Mouse (Mus musculus): ENCODE measurements around the gene Fut7. TPM values are rescaled to one million over a fixed set of nuclear protein-coding genes. Genes with fewer than 3 reads are reported as not detected.
A peak's percentile ranks its signal among the peaks of the same experiment; 100 is the strongest.

Fut7 gene
- polyA plus RNA-seq, 1 experiment from 2014 or later = not detected

GRCm38 (mm10) chr2:25429435-25430180 is 6.5 kb downstream of the Fut7 start:
- Histone ChIP-seq H3K9me3 (no peaks in the 10 kb centered on the region), H3K27ac (peak overlapping the region; percentile 90; the same call in 1 of the 2 replicates), H3K27me3 (ENCODE audit: insufficient read depth, poor library complexity, severe bottlenecking) (peaks cover 80% of the 10 kb centered on the region), H3K36me3 (no peaks in the 10 kb centered on the region), H3K4me3 (peak overlapping the region; percentile 85), H3K4me1 (peaks cover 15% of the 10 kb centered on the region)
- DNase-seq (ENCODE audit: low spot score) = no peak
- 74% methylated on average over 5 of the region's 5 CpGs for WGBS

- Histone ChIP-seq H3K4me3 (no peak overlapping the region), H3K9me3 (no peaks in the 10 kb centered on the region), H3K36me3 (no peaks in the 10 kb centered on the region), H3K27me3 (ENCODE audit: insufficient read depth, poor library complexity, severe bottlenecking) (peaks cover 77% of the 10 kb centered on the region), H3K27ac (no peak overlapping the region), H3K4me1 (peaks cover 15% of the 10 kb centered on the region)
- WGBS = 70% methylated on average over 17 of the region's 17 CpGs
- DNase-seq (ENCODE audit: low spot score) = no peak
These were observed 7.5 kb downstream of the Fut7 start for GRCm38 (mm10) chr2:25430395-25431233.

- Histone ChIP-seq H3K36me3 (no peaks in the 10 kb centered on the region), H3K4me1 (peaks cover 15% of the 10 kb centered on the region), H3K27me3 (ENCODE audit: insufficient read depth, poor library complexity, severe bottlenecking) (peaks cover 76% of the 10 kb centered on the region), H3K9me3 (no peaks in the 10 kb centered on the region), H3K27ac (no peak overlapping the region), H3K4me3 (no peak overlapping the region)
- WGBS = 77% methylated on average over 6 of the region's 6 CpGs
- no peak for DNase-seq (ENCODE audit: low spot score)
These were observed 8.3 kb downstream of the Fut7 start for GRCm38 (mm10) chr2:25431308-25431855.

GRCm38 (mm10) chr2:25432326-25433098 is 9.4 kb downstream of the Fut7 start:
- DNase-seq (ENCODE audit: low spot score) = no peak
- H3K27me3 ChIP-seq (ENCODE audit: insufficient read depth, poor library complexity, severe bottlenecking) = peaks cover 72% of the 10 kb centered on the region

GRCm38 (mm10) chr2:25433101-25433500 is 10.0 kb downstream of the Fut7 start:
- Histone ChIP-seq H3K4me3 (no peak overlapping the region), H3K27me3 (ENCODE audit: insufficient read depth, poor library complexity, severe bottlenecking) (peaks cover 72% of the 10 kb centered on the region), H3K36me3 (no peaks in the 10 kb centered on the region), H3K9me3 (no peaks in the 10 kb centered on the region), H3K4me1 (peaks cover 13% of the 10 kb centered on the region), H3K27ac (no peak overlapping the region)
- DNase-seq (ENCODE audit: low spot score) = no peak
- 87% methylated on average over 17 of the region's 17 CpGs for WGBS

More at GRCm38 (mm10) chr2:25432326-25433098, 9.4 kb downstream of the Fut7 start:
- WGBS = 68% methylated on average over 11 of the region's 11 CpGs
- no peaks in the 10 kb centered on the region for H3K9me3 ChIP-seq
- H3K27ac ChIP-seq = no peak overlapping the region
- H3K36me3 ChIP-seq = no peaks in the 10 kb centered on the region
- H3K4me3 ChIP-seq = no peak overlapping the region
- peaks cover 15% of the 10 kb centered on the region for H3K4me1 ChIP-seq

- WGBS = 83% methylated on average over 8 of the region's 8 CpGs
- no peak overlapping the region for H3K27ac ChIP-seq
These were observed 11.2 kb downstream of the Fut7 start for GRCm38 (mm10) chr2:25434292-25434691.

GRCm38 (mm10) chr2:25436286-25436820 is 13.3 kb downstream of the Fut7 start:
- 90% methylated on average over 10 of the region's 10 CpGs for WGBS
- DNase-seq (ENCODE audit: low spot score) = no peak
- Histone ChIP-seq H3K4me3 (no peak overlapping the region), H3K27me3 (ENCODE audit: insufficient read depth, poor library complexity, severe bottlenecking) (peaks cover 66% of the 10 kb centered on the region), H3K36me3 (no peaks in the 10 kb centered on the region; the same call in 1 of the 2 replicates), H3K9me3 (no peaks in the 10 kb centered on the region), H3K27ac (no peak overlapping the region), H3K4me1 (no peaks in the 10 kb centered on the region; the same call in 1 of the 2 replicates)

More at GRCm38 (mm10) chr2:25434292-25434691, 11.2 kb downstream of the Fut7 start:
- Histone ChIP-seq H3K4me1 (peaks cover 4% of the 10 kb centered on the region), H3K9me3 (no peaks in the 10 kb centered on the region), H3K4me3 (no peak overlapping the region), H3K27me3 (ENCODE audit: insufficient read depth, poor library complexity, severe bottlenecking) (peaks cover 70% of the 10 kb centered on the region), H3K36me3 (no peaks in the 10 kb centered on the region)
- DNase-seq (ENCODE audit: low spot score) = no peak

- H3K4me3 ChIP-seq = no peak overlapping the region
- H3K27ac ChIP-seq = no peak overlapping the region
- peaks cover 2% of the 10 kb centered on the region for H3K4me1 ChIP-seq
- peaks cover 47% of the 10 kb centered on the region for H3K27me3 ChIP-seq (ENCODE audit: insufficient read depth, poor library complexity, severe bottlenecking)
- no peaks in the 10 kb centered on the region; the same call in 1 of the 2 replicates for H3K36me3 ChIP-seq
- DNase-seq (ENCODE audit: low spot score) = no peak
- no peaks in the 10 kb centered on the region for H3K9me3 ChIP-seq
- 77% methylated on average over 20 of the region's 20 CpGs for WGBS
These were observed 18.0 kb downstream of the Fut7 start for GRCm38 (mm10) chr2:25441067-25441466.

- no peak overlapping the region for H3K4me3 ChIP-seq
- H3K9me3 ChIP-seq = no peaks in the 10 kb centered on the region
- H3K27ac ChIP-seq = no peak overlapping the region
- H3K4me1 ChIP-seq = peaks cover 2% of the 10 kb centered on the region
- 85% methylated on average over 14 of the region's 14 CpGs for WGBS
- H3K27me3 ChIP-seq (ENCODE audit: insufficient read depth, poor library complexity, severe bottlenecking) = peaks cover 61% of the 10 kb centered on the region
- H3K36me3 ChIP-seq = no peaks in the 10 kb centered on the region; the same call in 1 of the 2 replicates
- DNase-seq (ENCODE audit: low spot score) = no peak
These were observed 19.6 kb downstream of the Fut7 start for GRCm38 (mm10) chr2:25442682-25443081.

GRCm38 (mm10) chr2:25450853-25451647 is 28.0 kb downstream of the Fut7 start:
- H3K9me3 ChIP-seq = no peaks in the 10 kb centered on the region
- no peak overlapping the region for H3K27ac ChIP-seq
- H3K4me3 ChIP-seq = no peak overlapping the region
- peaks cover 20% of the 10 kb centered on the region for H3K27me3 ChIP-seq (ENCODE audit: insufficient read depth, poor library complexity, severe bottlenecking)
- H3K4me1 ChIP-seq = peaks cover 2% of the 10 kb centered on the region; the same call in 1 of the 2 replicates
- no peaks in the 10 kb centered on the region for H3K36me3 ChIP-seq
- DNase-seq (ENCODE audit: low spot score) = no peak
- 79% methylated on average over 8 of the region's 8 CpGs for WGBS

- DNase-seq (ENCODE audit: low spot score) = no peak
- H3K4me3 ChIP-seq = no peak overlapping the region
- 58% methylated on average over 1 of the region's 1 CpGs for WGBS
- H3K27ac ChIP-seq = no peak overlapping the region
- peaks cover 8% of the 10 kb centered on the region; the same call in 1 of the 2 replicates for H3K27me3 ChIP-seq (ENCODE audit: insufficient read depth, poor library complexity, severe bottlenecking)
- H3K4me1 ChIP-seq = peaks cover 14% of the 10 kb centered on the region; the same call in 1 of the 2 replicates
- H3K9me3 ChIP-seq = no peaks in the 10 kb centered on the region
- H3K36me3 ChIP-seq = no peaks in the 10 kb centered on the region
These were observed 29.9 kb downstream of the Fut7 start for GRCm38 (mm10) chr2:25452951-25453350.

Data from heart, embryonic 10.5 days (tissue).